Mouse (Mus musculus) spleen, adult 2 months (tissue): ENCODE measurements at regions not wholly inside any gene's neighbourhood (a gene's known extent, or its start where the extent isn't known, plus 50 kb on each side); places are given as distances from the start of the nearest gene placed in this dataset.

Experiments
- CTCF ChIP-seq: fragments of 200-500 bp; IDR thresholded peaks from 2 replicates; pipeline ENCODE4 v1.5.1; 2011; ENCODE audit warnings: mild to moderate bottlenecking, inconsistent platforms; ENCODE audit not compliant: insufficient read depth, insufficient read length, insufficient replicate concordance; ENCODE audit errors: extremely low read depth
- POLR2A ChIP-seq: fragments of 200-500 bp; IDR thresholded peaks from 2 replicates; pipeline ENCODE4 v1.6.1; 2011; ENCODE audit warnings: low read depth, low read length, inconsistent platforms

DNA sequence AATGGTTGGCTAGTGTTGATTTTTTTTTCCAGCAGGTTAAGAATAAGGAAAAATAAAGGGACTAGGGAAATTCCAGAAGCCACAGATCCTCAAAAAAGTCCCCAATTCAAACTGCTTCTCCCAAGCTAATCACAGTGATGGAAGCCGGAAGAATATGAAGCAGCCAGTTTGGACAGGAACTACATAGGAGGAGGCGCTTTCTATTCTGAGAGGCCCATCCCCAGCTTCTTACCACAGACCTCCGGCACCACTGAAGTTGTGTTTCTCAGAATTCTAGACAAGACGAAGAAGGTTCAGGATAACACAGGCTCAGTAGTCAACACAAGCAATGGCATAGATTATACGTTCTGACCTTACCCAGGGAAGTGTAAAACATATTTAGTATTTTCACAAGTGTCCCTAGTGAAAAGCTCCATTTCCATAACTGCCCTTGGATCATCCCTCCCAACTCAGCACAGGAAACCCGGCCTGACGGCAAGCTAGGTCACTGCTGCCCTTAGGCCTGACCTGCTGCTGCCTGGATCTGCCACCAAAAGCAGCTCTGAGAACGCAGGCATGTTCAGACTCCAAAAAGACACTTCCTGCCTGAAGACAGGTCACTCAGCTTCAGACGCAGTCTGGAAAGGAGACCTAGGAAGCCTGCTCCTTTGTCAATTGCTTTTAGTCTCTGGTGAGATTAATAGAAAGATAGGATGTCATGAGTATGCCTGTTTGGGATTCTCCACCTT, 97.2 kb upstream of the Tmc1 start:
- TF ChIP-seq CTCF (no peak), POLR2A (no peak)
